Mouse (Mus musculus): Measurements from ENCODE around the gene Psma3.
A peak's percentile ranks its signal among the peaks of the same experiment; 100 is the strongest.

DNA sequence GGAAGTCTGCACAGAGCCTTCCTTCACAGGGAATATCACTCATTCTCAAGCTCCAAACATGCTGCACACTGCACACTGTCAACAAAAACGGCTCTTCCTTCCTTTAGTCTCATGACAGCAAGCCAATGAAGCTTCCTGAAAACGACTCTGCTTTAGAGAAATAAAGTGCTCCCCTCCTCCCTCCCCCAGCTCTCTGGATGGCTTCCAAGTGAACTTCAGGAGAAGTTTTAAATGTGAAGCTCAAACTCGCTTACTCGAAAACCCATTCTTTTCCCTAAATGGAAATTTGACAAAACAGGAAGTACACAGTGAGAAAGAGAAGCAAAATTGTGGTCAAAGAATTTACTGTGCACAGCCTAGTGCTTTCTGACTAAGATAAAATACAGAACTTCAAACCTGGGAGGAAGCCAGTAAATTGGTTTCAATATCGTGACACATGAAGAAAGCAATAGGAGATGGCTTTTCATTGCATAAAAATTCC, 25.0 kb downstream of the Psma3 start:
- TF ChIP-seq CHD2 (IDR thresholded peaks at IDR 0.05; ENCODE audit: low read length) (no peak), MAFK (IDR thresholded peaks at IDR 0.05; ENCODE audit: borderline replicate concordance, low read depth, low read length) (no peak), EP300 (IDR thresholded peaks at IDR 0.05; ENCODE audit: low read depth in 1 of 2, low read length in 2 of 2) (peak; percentile 73 to 79), POLR2A (IDR thresholded peaks at IDR 0.05; ENCODE audit: control insufficient read depth in 1 of 2, insufficient read depth in 1 of 2, low read depth in 1 of 2, low read length in 2 of 2, poor library complexity in 1 of 2) (no peak)
